Mouse (Mus musculus) midbrain, embryonic 12.5 days (tissue): ENCODE measurements around the gene Usp29. TPM values are rescaled to one million over a fixed set of nuclear protein-coding genes. Genes with fewer than 3 reads are reported as not detected.
"Not testable (repeated sequence)": the region's sequence is repeated elsewhere in the genome, so short reads cannot be mapped to it uniquely, and the experiment has no call there.

Experiments used
- ATAC-seq: fragments of 200-750 bp; cut with Nextera tagmentation; 2 replicates; pipeline ENCODE4 v1.8.0; 2017; ENCODE audit warnings: low read depth, moderate TSS enrichment, moderate library complexity; ENCODE audit not compliant: low FRiP score
- H3K27ac ChIP-seq: fragments of 300-500 bp; sonication (generic); replicated peaks from 2 replicates; pipeline ENCODE4 v1.5.1; 2016; ENCODE audit warnings: mild to moderate bottlenecking
- H3K27me3 ChIP-seq: fragments of 300-500 bp; sonication (generic); 2 replicates; pipeline ENCODE4 v1.6.1; 2016; ENCODE audit warnings: mild to moderate bottlenecking
- H3K36me3 ChIP-seq: fragments of 300-500 bp; sonication (generic); 2 replicates; pipeline ENCODE4 v1.6.1; 2016
- H3K4me1 ChIP-seq: fragments of 300-500 bp; sonication (generic); 2 replicates; pipeline ENCODE4 v1.6.1; 2016
- H3K4me2 ChIP-seq: fragments of 300-500 bp; sonication (generic); replicated peaks from 2 replicates; pipeline ENCODE4 v1.6.1; 2016; ENCODE audit warnings: mild to moderate bottlenecking, moderate library complexity
- H3K4me3 ChIP-seq: fragments of 300-500 bp; sonication (generic); 2 replicates; pipeline ENCODE4 v1.5.1; 2016; ENCODE audit warnings: mild to moderate bottlenecking
- H3K9ac ChIP-seq: fragments of 300-500 bp; sonication (generic); replicated peaks from 2 replicates; pipeline ENCODE4 v1.6.1; 2016; ENCODE audit warnings: mild to moderate bottlenecking, moderate library complexity
- H3K9me3 ChIP-seq: fragments of 300-500 bp; sonication (generic); 2 replicates; pipeline ENCODE4 v1.6.1; 2016; ENCODE audit warnings: mild to moderate bottlenecking
- WGBS: fragments of 180-500 bp; shearing (Covaris S2); methylation state at CpG from one replicate; pipeline ENCODE4 v1.1.7; 2016; 5-methylcytosine and 5-hydroxymethylcytosine counted together
- polyA plus RNA-seq: library from polyadenylated mRNA; unstranded; fragments of >200 nt; fragmentation: Nextera tagmentation; extraction: Ambion mirVana; gene quantifications from 2 replicates; pipeline ENCODE4 v1.2.1, GENCODE M21; 2016

Usp29 gene
- polyA plus RNA-seq, 1 experiment from 2014 or later, result 17.5 TPM

DNA sequence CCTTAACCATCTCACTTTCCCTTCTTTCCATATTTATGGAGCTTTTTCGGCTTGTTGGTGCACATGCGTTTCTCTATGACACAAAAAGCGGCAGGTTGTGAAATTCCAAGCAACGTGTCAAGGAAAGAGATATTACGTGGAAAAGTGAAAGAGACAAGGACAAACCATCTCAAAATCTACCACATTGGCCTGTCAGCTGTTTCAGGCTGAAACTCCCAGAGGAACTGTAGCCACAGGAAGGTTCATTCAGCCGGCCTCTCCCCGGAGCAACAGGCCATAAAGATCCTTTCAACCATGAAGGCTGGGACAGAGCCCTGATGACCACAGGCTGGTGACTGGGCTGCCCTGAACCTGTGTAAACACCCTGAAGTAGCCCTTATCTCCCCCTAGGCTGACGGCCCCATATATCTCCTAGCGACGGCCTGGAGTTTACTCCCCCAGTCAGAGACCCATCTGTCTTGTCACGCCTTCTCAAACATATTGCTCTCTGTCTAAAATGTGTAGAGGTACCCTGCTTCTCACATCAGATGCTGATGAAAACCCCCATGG lies 43.6 kb downstream of the Usp29 start:
- not testable (repeated sequence) for H3K27me3 ChIP-seq, H3K4me2 ChIP-seq, ATAC-seq, H3K27ac ChIP-seq, H3K9ac ChIP-seq, H3K36me3 ChIP-seq, H3K4me3 ChIP-seq, H3K9me3 ChIP-seq
- H3K4me1 ChIP-seq, result peaks cover 15% of the 10 kb centered on the region
- 60% methylated on average over 11 of the region's 11 CpGs for WGBS

DNA sequence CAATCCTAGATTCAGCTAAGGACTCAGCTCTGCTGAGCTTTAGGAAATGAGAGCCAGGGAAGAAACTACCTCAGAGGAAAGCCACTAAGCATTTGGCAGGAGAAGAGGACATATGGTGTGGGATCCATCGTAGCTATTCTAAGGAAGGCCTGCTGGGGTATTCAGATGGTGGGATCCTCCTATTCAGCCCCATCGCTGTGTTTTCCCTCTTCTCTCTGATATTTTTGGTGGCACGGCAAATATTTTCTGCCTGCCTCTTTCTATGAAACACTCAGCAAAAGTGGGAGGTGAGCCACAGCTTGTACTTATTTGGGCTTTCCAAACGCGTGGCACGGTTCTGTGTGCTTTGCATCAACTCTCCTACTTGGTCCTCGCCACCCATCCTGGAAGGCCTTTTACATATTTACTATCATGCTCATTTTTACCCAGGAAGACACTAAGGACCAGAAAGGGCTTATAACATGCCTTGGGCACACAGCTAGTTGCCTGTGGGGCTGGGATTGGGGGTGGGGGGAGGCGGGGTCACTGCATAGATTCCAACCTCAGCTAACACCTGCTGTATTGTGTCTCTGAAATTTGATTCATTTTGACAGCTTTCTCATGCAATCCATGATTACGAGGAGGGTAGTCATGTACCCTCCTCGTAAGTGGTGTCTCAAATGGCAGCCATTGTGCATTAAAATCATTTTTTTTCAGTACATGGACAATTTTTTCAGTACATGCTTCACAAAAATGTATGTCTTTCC lies 46.1 kb downstream of the Usp29 start:
- 86% methylated on average over 10 of the region's 10 CpGs for WGBS
- Histone ChIP-seq H3K4me3 (no peak overlapping the region), H3K4me1 (0 out of 2 replicates have a peak, but pooled peaks cover 4% of the 10 kb centered on the region), H3K9ac (no peak overlapping the region), H3K36me3 (no peaks in the 10 kb centered on the region), H3K9me3 (no peaks in the 10 kb centered on the region), H3K4me2 (no peak overlapping the region), H3K27ac (no peak overlapping the region), H3K27me3 (no peaks in the 10 kb centered on the region)
- no peak for ATAC-seq

DNA sequence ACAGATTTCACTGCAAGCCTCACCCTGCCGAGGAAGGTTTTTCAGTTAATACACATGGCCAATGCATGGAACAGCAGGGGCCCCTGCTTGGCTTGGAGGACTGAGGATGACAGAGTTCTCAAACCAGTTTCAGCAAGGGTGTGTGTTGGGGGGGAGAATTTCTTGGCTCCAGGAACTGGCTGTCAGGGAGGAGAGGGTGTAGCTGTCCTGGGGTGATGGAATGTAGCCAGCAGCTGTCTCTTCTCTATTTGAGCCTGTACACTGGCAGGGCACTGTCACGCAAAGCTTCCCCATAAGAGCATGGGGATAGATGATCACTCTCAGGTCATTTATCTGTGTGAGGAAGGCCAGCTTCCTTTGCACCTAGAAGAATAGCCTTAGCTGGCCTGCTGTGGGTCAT lies 46.7 kb downstream of the Usp29 start:
- H3K27me3 ChIP-seq, result no peaks in the 10 kb centered on the region
- H3K36me3 ChIP-seq, result no peaks in the 10 kb centered on the region
- no peak overlapping the region for H3K9ac ChIP-seq
- H3K4me1 ChIP-seq, result peaks cover 6% of the 10 kb centered on the region; the same call in 1 of the 2 replicates
- no peak for ATAC-seq
- no peaks in the 10 kb centered on the region for H3K9me3 ChIP-seq
- no peak overlapping the region for H3K4me3 ChIP-seq
- no peak overlapping the region for H3K4me2 ChIP-seq
- H3K27ac ChIP-seq, result peak overlapping the region; percentile 4
- 65% methylated on average over 2 of the region's 2 CpGs for WGBS

DNA sequence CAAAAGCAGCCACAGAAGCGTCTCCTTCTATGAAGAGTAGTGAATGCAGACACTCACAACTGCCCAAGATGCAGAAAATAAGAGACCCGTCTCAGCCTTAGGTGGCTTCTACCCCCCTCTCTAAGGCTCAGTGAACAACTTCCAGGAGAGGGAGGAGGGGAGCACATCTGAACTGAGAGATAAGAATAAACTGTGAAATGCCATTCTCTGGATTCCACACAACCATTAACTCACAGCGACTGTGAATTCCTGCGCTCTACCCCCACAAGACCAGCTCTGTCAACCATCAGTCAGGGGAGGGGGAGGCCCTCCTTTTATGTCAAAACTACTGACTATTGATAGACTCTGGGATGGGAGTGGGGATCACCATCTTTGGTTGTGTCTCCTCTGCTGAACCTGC lies 47.3 kb downstream of the Usp29 start:
- no peak for ATAC-seq
- no peaks in the 10 kb centered on the region for H3K9me3 ChIP-seq
- no peaks in the 10 kb centered on the region for H3K36me3 ChIP-seq
- WGBS, result 74% methylated on average over 4 of the region's 4 CpGs
- H3K27ac ChIP-seq, result peak overlapping the region; percentile 4; the same call in 1 of the 2 replicates
- H3K4me3 ChIP-seq, result no peak overlapping the region
- H3K27me3 ChIP-seq, result no peaks in the 10 kb centered on the region
- no peak overlapping the region for H3K9ac ChIP-seq
- no peak overlapping the region for H3K4me2 ChIP-seq
- peaks cover 7% of the 10 kb centered on the region; the same call in 1 of the 2 replicates for H3K4me1 ChIP-seq

GRCm38 (mm10) chr7:6779172-6779571 lies 48.8 kb downstream of the Usp29 start:
- no peak overlapping the region for H3K9ac ChIP-seq
- H3K27ac ChIP-seq, result no peak overlapping the region
- H3K4me3 ChIP-seq, result no peak overlapping the region
- H3K9me3 ChIP-seq, result no peaks in the 10 kb centered on the region
- no peaks in the 10 kb centered on the region for H3K36me3 ChIP-seq
- no peaks in the 10 kb centered on the region for H3K27me3 ChIP-seq
- ATAC-seq, result no peak
- 83% methylated on average over 5 of the region's 5 CpGs for WGBS
- H3K4me2 ChIP-seq, result no peak overlapping the region
- H3K4me1 ChIP-seq, result peaks cover 12% of the 10 kb centered on the region

DNA sequence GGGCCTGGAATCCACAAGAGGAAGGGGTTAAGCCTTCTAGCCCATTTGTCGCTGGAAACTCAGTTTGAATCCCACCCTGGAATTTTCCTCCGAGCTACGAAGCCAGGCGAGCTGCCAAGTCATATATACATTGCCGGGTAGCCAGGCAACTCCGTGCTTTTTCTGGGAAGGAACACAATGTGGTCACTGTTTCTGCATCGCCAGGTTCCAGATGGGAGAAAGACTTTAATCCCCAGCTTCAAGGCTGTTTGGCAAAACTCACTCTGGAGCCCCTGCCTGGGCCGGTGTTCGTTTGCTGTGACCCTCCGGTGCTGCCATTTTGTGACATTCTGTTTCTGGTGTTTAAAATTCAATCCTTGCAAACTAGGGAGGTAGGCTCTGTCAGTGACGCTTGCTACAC lies 51.2 kb downstream of the Usp29 start:
- no peak overlapping the region for H3K9ac ChIP-seq
- no peak overlapping the region for H3K4me2 ChIP-seq
- peaks cover 20% of the 10 kb centered on the region for H3K4me1 ChIP-seq
- peak; percentile 34; the same call in 1 of the 2 replicates for ATAC-seq
- H3K4me3 ChIP-seq, result no peak overlapping the region
- no peaks in the 10 kb centered on the region for H3K9me3 ChIP-seq
- H3K27ac ChIP-seq, result peak overlapping the region; percentile 56
- no peaks in the 10 kb centered on the region for H3K27me3 ChIP-seq
- 40% methylated on average over 11 of the region's 11 CpGs for WGBS
- no peaks in the 10 kb centered on the region for H3K36me3 ChIP-seq

- 21% methylated on average over 8 of the region's 8 CpGs for WGBS
- H3K4me3 ChIP-seq, result no peak overlapping the region
- peak; percentile 20; the same call in 1 of the 2 replicates for ATAC-seq
- H3K27ac ChIP-seq, result peak overlapping the region; percentile 58
- no peaks in the 10 kb centered on the region for H3K36me3 ChIP-seq
- no peak overlapping the region; the same call in 1 of the 2 replicates for H3K4me2 ChIP-seq
- H3K9ac ChIP-seq, result no peak overlapping the region
- no peaks in the 10 kb centered on the region for H3K27me3 ChIP-seq
- H3K4me1 ChIP-seq, result peaks cover 16% of the 10 kb centered on the region
- H3K9me3 ChIP-seq, result no peaks in the 10 kb centered on the region
Observed at GRCm38 (mm10) chr7:6784340-6785073, 54.1 kb downstream of the Usp29 start.

DNA sequence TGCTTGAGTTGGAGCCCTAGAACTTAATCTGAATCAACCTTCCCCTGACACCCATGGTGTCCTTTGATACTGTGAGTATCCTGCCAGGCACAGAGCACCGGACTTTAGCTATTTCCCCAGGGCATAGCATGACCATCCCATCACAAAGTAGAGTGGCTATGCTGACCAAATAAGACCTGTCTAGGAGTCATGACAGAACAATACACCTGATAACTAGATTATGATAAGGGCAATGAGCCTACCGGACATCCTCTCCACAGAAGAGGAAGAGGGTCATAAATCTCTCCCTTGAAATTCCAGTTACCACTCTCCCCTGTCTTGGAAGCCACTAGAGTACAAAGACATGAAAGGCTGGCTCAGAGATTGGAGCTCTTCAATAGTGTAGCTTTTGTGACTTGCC lies 56.6 kb downstream of the Usp29 start:
- no peaks in the 10 kb centered on the region for H3K27me3 ChIP-seq
- no peak overlapping the region for H3K4me2 ChIP-seq
- no peak for ATAC-seq
- WGBS, result 89% methylated on average over 2 of the region's 2 CpGs
- H3K9ac ChIP-seq, result no peak overlapping the region
- H3K36me3 ChIP-seq, result no peaks in the 10 kb centered on the region
- H3K4me1 ChIP-seq, result peaks cover 14% of the 10 kb centered on the region
- no peak overlapping the region for H3K4me3 ChIP-seq
- H3K9me3 ChIP-seq, result no peaks in the 10 kb centered on the region
- H3K27ac ChIP-seq, result no peak overlapping the region

GRCm38 (mm10) chr7:6788101-6788500 lies 57.7 kb downstream of the Usp29 start:
- peaks cover 12% of the 10 kb centered on the region for H3K4me1 ChIP-seq
- H3K9me3 ChIP-seq, result no peaks in the 10 kb centered on the region
- no peak overlapping the region for H3K4me2 ChIP-seq
- WGBS, result 91% methylated on average over 2 of the region's 2 CpGs
- no peak overlapping the region for H3K27ac ChIP-seq
- H3K36me3 ChIP-seq, result no peaks in the 10 kb centered on the region
- no peak overlapping the region for H3K9ac ChIP-seq
- ATAC-seq, result no peak
- H3K4me3 ChIP-seq, result no peak overlapping the region
- no peaks in the 10 kb centered on the region for H3K27me3 ChIP-seq

DNA sequence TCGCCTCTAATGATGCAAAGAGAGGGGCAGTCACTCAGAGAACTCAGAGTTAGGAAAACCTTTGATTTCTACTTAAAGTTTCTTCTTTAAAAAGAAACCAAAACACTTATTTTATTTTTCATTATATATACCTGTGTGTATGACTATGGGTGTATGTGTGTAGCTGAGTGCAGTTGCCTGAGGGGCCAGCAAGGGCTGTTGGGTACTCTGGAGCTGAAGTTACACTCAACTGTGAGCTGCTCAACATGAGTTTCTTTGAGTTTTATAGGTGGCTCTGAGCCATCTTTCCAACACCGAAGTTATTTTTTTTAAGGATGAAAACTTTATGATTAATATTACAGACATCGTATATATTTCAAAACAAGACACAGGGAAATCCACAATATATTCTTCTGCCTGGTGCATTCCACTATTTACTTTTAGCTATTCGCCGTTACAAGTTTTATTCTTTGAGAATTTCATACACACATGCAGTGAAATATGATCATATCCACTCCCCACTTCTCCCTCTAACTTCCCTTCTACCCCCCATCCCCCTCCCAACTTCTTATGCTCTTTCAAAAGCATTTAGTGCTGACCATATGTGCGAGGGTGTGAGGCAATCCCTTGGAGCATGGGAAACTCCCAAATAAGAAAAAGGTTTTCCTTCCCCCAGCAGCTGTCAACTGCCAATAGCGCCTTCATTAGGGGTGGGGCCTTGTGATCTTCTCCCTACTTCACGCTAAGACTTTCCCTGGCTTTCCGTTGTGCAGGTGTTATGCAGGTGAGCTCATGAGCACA lies 61.1 kb downstream of the Usp29 start:
- no peak overlapping the region for H3K4me2 ChIP-seq
- H3K36me3 ChIP-seq, result no peaks in the 10 kb centered on the region
- no peak overlapping the region for H3K27ac ChIP-seq
- H3K4me3 ChIP-seq, result no peak overlapping the region
- ATAC-seq, result no peak
- no peak overlapping the region for H3K9ac ChIP-seq
- 89% methylated on average over 9 of the region's 9 CpGs for WGBS
- H3K4me1 ChIP-seq, result no peaks in the 10 kb centered on the region
- no peaks in the 10 kb centered on the region for H3K9me3 ChIP-seq
- H3K27me3 ChIP-seq, result no peaks in the 10 kb centered on the region

DNA sequence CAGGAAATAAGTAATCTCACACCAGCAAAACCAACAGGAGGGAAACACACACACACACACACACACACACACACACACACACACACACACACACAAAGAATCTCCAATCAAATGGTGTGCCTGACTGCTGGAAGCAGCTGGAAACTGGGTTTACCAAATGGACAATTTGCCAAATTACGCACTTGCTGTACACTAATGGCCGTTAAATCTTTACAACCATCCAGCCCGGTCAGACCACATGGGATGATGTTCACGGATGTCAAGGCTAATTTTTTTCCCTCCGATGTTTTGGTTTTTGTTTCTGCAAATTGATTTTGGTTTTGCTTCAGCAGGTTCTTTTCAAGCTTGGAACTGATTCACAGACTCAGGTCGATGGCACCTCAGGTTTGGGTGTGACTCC lies 62.9 kb downstream of the Usp29 start:
- H3K4me2 ChIP-seq, result no peak overlapping the region
- no peak for ATAC-seq

More for the DNA sequence above, 62.9 kb downstream of the Usp29 start:
- H3K27ac ChIP-seq, result no peak overlapping the region
- H3K27me3 ChIP-seq, result no peaks in the 10 kb centered on the region
- no peaks in the 10 kb centered on the region for H3K9me3 ChIP-seq
- H3K9ac ChIP-seq, result no peak overlapping the region
- WGBS, result 81% methylated on average over 6 of the region's 6 CpGs
- H3K36me3 ChIP-seq, result no peaks in the 10 kb centered on the region
- H3K4me1 ChIP-seq, result no peaks in the 10 kb centered on the region
- no peak overlapping the region for H3K4me3 ChIP-seq
